ENCODE assay signal across 13 mouse cellular contexts in genomic region chr7:27364379-27364778, GRCm38 (mm10). TPM values are rescaled to one million over a fixed set of nuclear protein-coding genes. Genes with fewer than 3 reads are reported as not detected.
DNase-seq lines count a peak whose midpoint lies in the region; ATAC-seq and TF ChIP-seq lines count a peak whose summit lies in the region.
"Had no signal": no experiment of that assay in that cellular context is flagged by ENCODE, and none has a peak within 500 bp of the region (broad histone marks: within the 10 kb centered on the region; RNA-seq: fewer than 3 reads in every experiment).

No protein-coding gene starts in this region.

- H3K27me3 ChIP-seq in heart, embryonic 10.5 days (ENCODE audit: insufficient read depth, poor library complexity, severe bottlenecking), result peaks cover 78% of the 10 kb centered on the region
- peaks cover 67% of the 10 kb centered on the region for H3K27me3 ChIP-seq in liver, embryonic 11.5 days (replicated peaks; ENCODE audit: control insufficient read depth, insufficient read depth, low read length)
- peaks cover 3% of the 10 kb centered on the region; the same call in 1 of the 2 replicates for H3K27me3 ChIP-seq in G1E (ENCODE audit: insufficient read depth, low read length)
- peaks cover 69% of the 10 kb centered on the region for H3K27me3 ChIP-seq in intestine, postnatal 0 days (replicated peaks; ENCODE audit: control insufficient read depth, insufficient read depth, low read length)

- peak overlapping the region; percentile 46 for H3K4me3 ChIP-seq in heart, embryonic 10.5 days
- H3K4me3 ChIP-seq in liver, embryonic 11.5 days (ENCODE audit: low read depth, low read length), result peak overlapping the region; percentile 24; the same call in 1 of the 2 replicates
- H3K4me3 ChIP-seq in G1E (ENCODE audit: low read depth, low read length), result peak overlapping the region; percentile 13; the same call in 1 of the 2 replicates
- H3K4me3 ChIP-seq in intestine, postnatal 0 days (ENCODE audit: low read depth, low read length), result peak overlapping the region; percentile 14
- H3K4me3 ChIP-seq in lung, adult 2 months (replicated peaks; ENCODE audit: extremely low read depth, low read depth, low read length), result no peak overlapping the region
- H3K4me3 ChIP-seq: left cerebral cortex, adult 2 months had no signal

- H3K4me1 ChIP-seq in heart, embryonic 10.5 days, result peaks cover 38% of the 10 kb centered on the region
- peaks cover 16% of the 10 kb centered on the region for H3K4me1 ChIP-seq in liver, embryonic 11.5 days (replicated peaks; ENCODE audit: control insufficient read depth, insufficient read depth, low read length)
- peaks cover 63% of the 10 kb centered on the region for H3K4me1 ChIP-seq in G1E (ENCODE audit: insufficient read depth, low read depth, low read length)
- no peaks in the 10 kb centered on the region; the same call in 1 of the 2 replicates for H3K4me1 ChIP-seq in intestine, postnatal 0 days (replicated peaks; ENCODE audit: control insufficient read depth, insufficient read depth, low read length)
- no peaks in the 10 kb centered on the region for H3K4me1 ChIP-seq in lung, adult 2 months (ENCODE audit: control insufficient read depth, insufficient read depth, low read length)

- no peak for DNase-seq in heart, embryonic 10.5 days (ENCODE audit: low spot score)
- no peak for DNase-seq in heart, adult 9 months (ENCODE audit: low spot score in 2 of 2)
- no peak for DNase-seq in liver, embryonic 11.5 days (ENCODE audit: low spot score)
- DNase-seq in liver (no peak), G1E (ENCODE audit: low spot score) (no peak)
- DNase-seq in gastrocnemius, postnatal 10 days, result no peak
- DNase-seq in lung, adult 2 months, result no peak
- DNase-seq: embryo, embryonic 11 days; kidney, adult 8-10 months; lung, postnatal 36 days had no signal

- H3K9me3 ChIP-seq in heart, embryonic 10.5 days, result no peaks in the 10 kb centered on the region; the same call in 1 of the 2 replicates
- H3K9me3 ChIP-seq in liver, embryonic 11.5 days (ENCODE audit: control insufficient read depth, low read length), result no peaks in the 10 kb centered on the region; the same call in 1 of the 2 replicates
- H3K9me3 ChIP-seq in G1E (replicated peaks), result peaks cover 12% of the 10 kb centered on the region
- no peaks in the 10 kb centered on the region for H3K9me3 ChIP-seq in intestine, postnatal 0 days (ENCODE audit: control insufficient read depth)

- no peak overlapping the region; the same call in 1 of the 2 replicates for H3K27ac ChIP-seq in heart, embryonic 10.5 days
- no peak overlapping the region for H3K27ac ChIP-seq in liver, embryonic 11.5 days (ENCODE audit: low read depth, low read length)
- H3K27ac ChIP-seq in intestine, postnatal 0 days (ENCODE audit: low read depth, low read length), result no peak overlapping the region
- H3K27ac ChIP-seq: left cerebral cortex, adult 2 months had no signal

- no peak for TF ChIP-seq POLR2A in lung, adult 2 months (IDR thresholded peaks at IDR 0.05; ENCODE audit: borderline replicate concordance, extremely low read depth, low read depth, low read length)

- 4% methylated on average over 29 of the region's 29 CpGs for WGBS in heart, embryonic 10.5 days
- 7% methylated on average over 29 of the region's 29 CpGs for WGBS in liver, embryonic 11.5 days
- WGBS in intestine, postnatal 0 days, result 6% methylated on average over 29 of the region's 29 CpGs
- 9% methylated on average over 29 of the region's 29 CpGs for WGBS in lung, adult 2 months

- no peak for ATAC-seq in liver, embryonic 11.5 days (replicated peaks; ENCODE audit: low FRiP score)
- ATAC-seq in G1E (ENCODE audit: extremely low read depth, insufficient number of reproducible peaks, low FRiP score, poor library complexity, severe bottlenecking), result no peak
- no peak for ATAC-seq in intestine, postnatal 0 days

- H3K9ac ChIP-seq in liver, embryonic 11.5 days (ENCODE audit: low read depth, low read length), result no peak overlapping the region
- H3K9ac ChIP-seq in intestine, postnatal 0 days (ENCODE audit: low read depth, low read length), result no peak overlapping the region

- H3K4me2 ChIP-seq in liver, embryonic 11.5 days, result peak overlapping the region; percentile 49
- H3K4me2 ChIP-seq in intestine, postnatal 0 days (replicated peaks; ENCODE audit: low read depth), result peak overlapping the region; percentile 17; the same call in 1 of the 2 replicates

- H3K36me3 ChIP-seq in heart, embryonic 10.5 days, result 0 out of 2 replicates have a peak, but pooled peaks cover 3% of the 10 kb centered on the region
- H3K36me3 ChIP-seq in liver, embryonic 11.5 days (ENCODE audit: control insufficient read depth, insufficient read depth, low read length), result no peaks in the 10 kb centered on the region
- peaks cover 6% of the 10 kb centered on the region for H3K36me3 ChIP-seq in G1E (replicated peaks)
- no peaks in the 10 kb centered on the region for H3K36me3 ChIP-seq in intestine, postnatal 0 days (ENCODE audit: control insufficient read depth, insufficient read depth)

- TF ChIP-seq CTCF in G1E (IDR thresholded peaks at IDR 0.05; ENCODE audit: low read depth, low read length), result no peak
- TF ChIP-seq CTCF in intestine, postnatal 0 days (IDR thresholded peaks at IDR 0.05; ENCODE audit: low read depth), result no peak
- TF ChIP-seq CTCF in lung, adult 2 months (IDR thresholded peaks at IDR 0.05; ENCODE audit: insufficient read depth, low read length), result no peak

RNA-seq across cellular contexts. Expression of gene Gm20479, which starts 7.2 kb away (rescaled TPM):
- polyA plus RNA-seq in heart, embryonic 10.5 days (2016; fragmentation: Nextera tagmentation; extraction: Ambion mirVana), result 1.3 and 2.1 TPM in 2 replicates
- 0.43 and 1.2 TPM in 2 replicates for polyA plus RNA-seq in liver, embryonic 11.5 days (2014; fragmentation: Nextera tagmentation; extraction: Ambion mirVana)
- not detected in 2 replicates for total RNA-seq in G1E (2014; fragmentation: Nextera tagmentation)
- total RNA-seq in G1E (2017), result 1.3 TPM in 1 of 2 replicates, not detected in the other
- polyA plus RNA-seq in G1E (2012), result 1.2 and 1.4 TPM in 2 replicates
- 0.61 and 0.72 TPM in 2 replicates for polyA plus RNA-seq in intestine, postnatal 0 days (2015; fragmentation: Nextera tagmentation; extraction: Ambion mirVana)
- total RNA-seq in gastrocnemius, postnatal 10 days (2021), result not detected
- polyA plus RNA-seq in lung, adult 2 months (2012; rRNA removed), result not detected in 2 replicates
- total RNA-seq: left cerebral cortex, adult 2 months had no signal
- polyA plus RNA-seq: neural tube, embryonic 14.5 days had no signal

RNA-seq across cellular contexts. Expression of gene Shkbp1, which starts 8.6 kb away (rescaled TPM):
- 48.3 and 50.4 TPM in 2 replicates for polyA plus RNA-seq in heart, embryonic 10.5 days (2016; fragmentation: Nextera tagmentation; extraction: Ambion mirVana)
- polyA plus RNA-seq in liver, embryonic 11.5 days (2014; fragmentation: Nextera tagmentation; extraction: Ambion mirVana), result 46.8 and 49.6 TPM in 2 replicates
- total RNA-seq in G1E (2014; fragmentation: Nextera tagmentation) (89.8 and 111 TPM in 2 replicates), G1E (2017) (27.4 and 29.5 TPM in 2 replicates)
- 218 and 220 TPM in 2 replicates for polyA plus RNA-seq in G1E (2012)
- polyA plus RNA-seq in intestine, postnatal 0 days (2015; fragmentation: Nextera tagmentation; extraction: Ambion mirVana), result 26.9 and 29.1 TPM in 2 replicates
- 1 to 10 TPM; 6.1 to 8.1 TPM for total RNA-seq in gastrocnemius, postnatal 10 days (2021)
- 76.4 and 85.1 TPM in 2 replicates for polyA plus RNA-seq in lung, adult 2 months (2012; rRNA removed)

RNA-seq across cellular contexts. Expression of gene Ltbp4, which starts 26.9 kb away (rescaled TPM):
- polyA plus RNA-seq in heart, embryonic 10.5 days (2016; fragmentation: Nextera tagmentation; extraction: Ambion mirVana), result 19.2 and 23.6 TPM in 2 replicates
- polyA plus RNA-seq in liver, embryonic 11.5 days (2014; fragmentation: Nextera tagmentation; extraction: Ambion mirVana), result 7.1 and 10.2 TPM in 2 replicates
- 0.39 and 9.1 TPM in 2 replicates for total RNA-seq in G1E (2014; fragmentation: Nextera tagmentation)
- 0.06 and 0.16 TPM in 2 replicates for total RNA-seq in G1E (2017)
- 1.0 and 1.5 TPM in 2 replicates for polyA plus RNA-seq in G1E (2012)
- 40.7 and 43.7 TPM in 2 replicates for polyA plus RNA-seq in intestine, postnatal 0 days (2015; fragmentation: Nextera tagmentation; extraction: Ambion mirVana)
- 100 to 1,000 TPM; 131 to 165 TPM for total RNA-seq in gastrocnemius, postnatal 10 days (2021)
- polyA plus RNA-seq in lung, adult 2 months (2012; rRNA removed), result 496 and 612 TPM in 2 replicates

Comparison
In these comparisons a context has a peak if more than half of its experiments do, and no peak if none do; other contexts are left out.
1. RNA of gene Ltbp4, which starts 26.9 kb away (polyA plus RNA-seq): 496 to 612 TPM in lung, adult 2 months; 40.7 to 43.7 TPM in intestine, postnatal 0 days, 19.2 to 23.6 TPM in heart, embryonic 10.5 days, 7.1 to 10.2 TPM in liver, embryonic 11.5 days and 1.0 to 1.5 TPM in G1E; every median in the first group is over 10 times any median in the second.